Mouse (Mus musculus): ENCODE measurements around the gene Galnt7. TPM values are rescaled to one million over a fixed set of nuclear protein-coding genes. Genes with fewer than 3 reads are reported as not detected.
"Not testable (repeated sequence)": the region's sequence is repeated elsewhere in the genome, so short reads cannot be mapped to it uniquely, and the experiment has no call there.

Galnt7 gene
- polyA plus RNA-seq, 1 experiment from 2014 or later = 7.5 TPM

DNA sequence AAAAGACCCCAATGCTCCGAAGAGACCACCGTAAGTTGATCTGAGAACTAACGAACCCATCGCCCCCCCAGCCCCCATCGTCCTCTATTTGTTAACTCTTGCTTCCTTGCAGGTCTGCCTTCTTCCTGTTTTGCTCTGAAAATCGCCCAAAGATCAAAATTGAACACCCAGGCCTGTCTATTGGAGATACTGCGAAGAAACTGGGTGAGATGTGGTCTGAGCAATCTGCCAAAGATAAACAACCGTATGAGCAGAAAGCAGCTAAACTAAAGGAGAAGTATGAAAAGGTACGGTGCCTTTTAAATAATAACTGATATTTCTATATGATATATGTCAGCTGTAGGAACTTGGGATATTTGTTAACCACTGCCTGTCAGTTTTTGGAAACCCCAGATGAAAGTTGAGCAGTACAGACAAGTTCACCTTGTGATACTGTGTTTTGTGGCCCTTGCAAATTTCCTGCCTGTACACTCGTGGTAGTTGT lies 139.6 kb downstream of the Galnt7 start:
- Histone ChIP-seq H3K9ac (peak overlapping the region; percentile 100), H3K4me2 (peak overlapping the region; percentile 73), H3K27ac (ENCODE audit: poor library complexity, severe bottlenecking) (peak overlapping the region; percentile 100), H3K36me3 (peaks cover 35% of the 10 kb centered on the region), H3K4me3 (peak overlapping the region; percentile 90)
- H3K4me1 ChIP-seq (replicated peaks); H3K27me3 ChIP-seq (replicated peaks); H3K9me3 ChIP-seq (replicated peaks); ATAC-seq (ENCODE audit: insufficient number of reproducible peaks, low FRiP score): not testable (repeated sequence)
- WGBS = 15% methylated on average over 10 of the region's 10 CpGs

GRCm38 (mm10) chr8:57512141-57513056 lies 140.4 kb downstream of the Galnt7 start:
- Histone ChIP-seq H3K9ac (peak overlapping the region; percentile 100), H3K27me3 (replicated peaks) (no peaks in the 10 kb centered on the region), H3K4me1 (replicated peaks) (peaks cover 7% of the 10 kb centered on the region), H3K9me3 (replicated peaks) (no peaks in the 10 kb centered on the region), H3K36me3 (peaks cover 29% of the 10 kb centered on the region), H3K27ac (ENCODE audit: poor library complexity, severe bottlenecking) (peak overlapping the region; percentile 100), H3K4me3 (peak overlapping the region; percentile 90), H3K4me2 (peak overlapping the region; percentile 73)
- ATAC-seq (ENCODE audit: insufficient number of reproducible peaks, low FRiP score) = peak; percentile 60
- 1% methylated on average over 88 of the region's 96 CpGs for WGBS

DNA sequence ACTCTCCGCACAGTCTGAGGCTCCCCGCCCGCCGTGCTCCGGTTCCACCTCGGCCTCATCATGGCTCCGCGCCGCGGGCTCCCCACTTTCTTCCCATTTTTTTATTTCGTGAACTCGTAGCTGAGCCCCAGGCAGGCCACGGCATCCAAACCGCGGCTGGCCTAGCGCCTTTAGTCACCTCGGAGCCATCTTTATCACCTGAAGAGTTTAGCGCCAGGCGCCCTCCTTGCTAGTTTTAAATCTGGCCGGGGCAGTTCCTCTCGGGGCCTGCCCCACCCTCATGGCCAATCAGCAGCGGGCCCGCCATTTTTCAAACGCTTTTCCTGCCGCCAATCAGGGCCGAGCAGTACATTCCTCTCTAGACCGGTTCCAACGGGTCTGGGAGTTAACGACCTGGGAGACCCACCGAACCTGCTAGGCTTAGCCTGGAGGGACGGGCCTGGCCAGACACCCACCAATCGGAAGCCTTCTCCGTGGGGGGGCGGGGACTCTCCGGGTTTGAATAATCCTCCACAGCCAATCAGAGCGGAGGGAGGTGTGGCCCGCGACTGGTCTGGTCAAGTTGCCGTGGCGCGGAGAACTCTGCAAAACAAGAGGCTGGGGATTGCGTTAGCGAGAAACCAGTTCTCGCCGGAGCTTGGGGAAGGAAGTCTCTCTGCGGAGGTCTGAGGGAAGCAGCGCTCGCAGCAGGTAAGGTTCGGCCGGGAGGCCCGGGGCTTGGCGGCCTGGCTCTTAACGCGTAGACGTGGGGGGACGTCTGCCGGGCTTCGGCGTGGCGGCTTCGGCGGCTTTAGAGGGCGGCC lies 141.3 kb downstream of the Galnt7 start, which contains the start of gene Hmgb2:
TSS of gene Hmgb2 (plus strand) at position 592 of the 803 bp plus-strand sequence.
- H3K36me3 ChIP-seq = peaks cover 28% of the 10 kb centered on the region
- H3K27me3 ChIP-seq (replicated peaks) = no peaks in the 10 kb centered on the region
- under 1% methylated on average over 63 of the region's 63 CpGs for WGBS
- peaks cover 7% of the 10 kb centered on the region for H3K4me1 ChIP-seq (replicated peaks)
- peak within 1 kb of the TSS; percentile 90 for H3K4me3 ChIP-seq
- H3K9ac ChIP-seq = peak within 1 kb of the TSS; percentile 100
- H3K4me2 ChIP-seq = peak within 1 kb of the TSS; percentile 93
- H3K9me3 ChIP-seq (replicated peaks) = no peaks in the 10 kb centered on the region
- H3K27ac ChIP-seq (ENCODE audit: poor library complexity, severe bottlenecking) = peak within 1 kb of the TSS; percentile 100
- peak; percentile 100 for ATAC-seq (ENCODE audit: insufficient number of reproducible peaks, low FRiP score)

GRCm38 (mm10) chr8:57510791-57511315 lies 142.0 kb downstream of the Galnt7 start:
- Histone ChIP-seq H3K4me3 (peak overlapping the region; percentile 90), H3K9me3 (replicated peaks) (no peaks in the 10 kb centered on the region), H3K4me1 (replicated peaks) (peaks cover 7% of the 10 kb centered on the region), H3K27ac (ENCODE audit: poor library complexity, severe bottlenecking) (peak overlapping the region; percentile 88), H3K27me3 (replicated peaks) (no peaks in the 10 kb centered on the region), H3K9ac (peak overlapping the region; percentile 95), H3K4me2 (peak overlapping the region; percentile 93), H3K36me3 (peaks cover 22% of the 10 kb centered on the region)
- 2% methylated on average over 31 of the region's 31 CpGs for WGBS
- ATAC-seq (ENCODE audit: insufficient number of reproducible peaks, low FRiP score) = no peak

- Histone ChIP-seq H3K27me3 (replicated peaks) (no peaks in the 10 kb centered on the region), H3K4me3 (no peak overlapping the region), H3K36me3 (peaks cover 12% of the 10 kb centered on the region), H3K4me1 (replicated peaks) (peaks cover 7% of the 10 kb centered on the region), H3K9ac (no peak overlapping the region), H3K9me3 (replicated peaks) (no peaks in the 10 kb centered on the region), H3K4me2 (no peak overlapping the region), H3K27ac (ENCODE audit: poor library complexity, severe bottlenecking) (no peak overlapping the region)
- WGBS = 78% methylated on average over 4 of the region's 4 CpGs
- ATAC-seq (ENCODE audit: insufficient number of reproducible peaks, low FRiP score) = no peak
These were observed 144.2 kb downstream of the Galnt7 start for GRCm38 (mm10) chr8:57508657-57509056.

GRCm38 (mm10) chr8:57507556-57508063 lies 145.2 kb downstream of the Galnt7 start:
- peaks cover 6% of the 10 kb centered on the region for H3K36me3 ChIP-seq
- no peak overlapping the region for H3K4me3 ChIP-seq
- no peak overlapping the region for H3K9ac ChIP-seq
- 81% methylated on average over 4 of the region's 4 CpGs for WGBS
- H3K27me3 ChIP-seq (replicated peaks) = no peaks in the 10 kb centered on the region
- H3K4me1 ChIP-seq (replicated peaks) = peaks cover 4% of the 10 kb centered on the region
- H3K9me3 ChIP-seq (replicated peaks) = peaks cover 3% of the 10 kb centered on the region; the same call in 1 of the 2 replicates
- no peak for ATAC-seq (ENCODE audit: insufficient number of reproducible peaks, low FRiP score)
- no peak overlapping the region for H3K4me2 ChIP-seq
- no peak overlapping the region for H3K27ac ChIP-seq (ENCODE audit: poor library complexity, severe bottlenecking)

DNA sequence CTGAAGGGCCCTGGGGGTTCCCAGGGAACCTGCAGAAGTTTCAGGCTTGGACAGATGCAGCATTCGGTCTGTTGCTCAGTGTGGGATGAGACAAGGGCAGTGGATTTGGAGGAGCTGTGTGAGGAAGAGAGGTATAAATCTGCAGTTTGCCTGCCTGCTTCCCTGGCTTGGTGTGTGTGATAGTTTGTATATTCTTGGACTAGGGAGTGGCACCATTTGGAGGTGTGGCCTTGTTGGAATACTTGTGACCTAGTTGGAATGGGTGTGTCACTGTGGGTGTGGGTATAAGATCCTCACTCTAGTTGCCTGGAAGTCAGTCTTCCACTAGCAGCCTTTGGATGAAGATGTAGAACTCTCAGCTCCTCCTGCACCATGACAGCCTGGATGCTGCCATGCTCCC lies 147.3 kb downstream of the Galnt7 start:
- not testable (repeated sequence) for H3K9ac ChIP-seq; H3K27ac ChIP-seq (ENCODE audit: poor library complexity, severe bottlenecking)

GRCm38 (mm10) chr8:57503641-57504040 lies 149.2 kb downstream of the Galnt7 start:
- H3K4me3 ChIP-seq = no peak overlapping the region
- peaks cover 7% of the 10 kb centered on the region; the same call in 1 of the 2 replicates for H3K4me1 ChIP-seq (replicated peaks)
- H3K27me3 ChIP-seq (replicated peaks) = no peaks in the 10 kb centered on the region
- WGBS = 52% methylated on average over 5 of the region's 5 CpGs
- ATAC-seq (ENCODE audit: insufficient number of reproducible peaks, low FRiP score) = no peak
- H3K9me3 ChIP-seq (replicated peaks) = peaks cover 3% of the 10 kb centered on the region; the same call in 1 of the 2 replicates
- no peak overlapping the region for H3K9ac ChIP-seq
- no peak overlapping the region for H3K4me2 ChIP-seq
- H3K36me3 ChIP-seq = peaks cover 6% of the 10 kb centered on the region
- H3K27ac ChIP-seq (ENCODE audit: poor library complexity, severe bottlenecking) = no peak overlapping the region

More for the DNA sequence above, 147.3 kb downstream of the Galnt7 start:
- not testable (repeated sequence) for ATAC-seq (ENCODE audit: insufficient number of reproducible peaks, low FRiP score); H3K4me3 ChIP-seq; H3K27me3 ChIP-seq (replicated peaks); H3K4me2 ChIP-seq; H3K4me1 ChIP-seq (replicated peaks); H3K9me3 ChIP-seq (replicated peaks); H3K36me3 ChIP-seq
- WGBS = 69% methylated on average over 1 of the region's 1 CpGs

DNA sequence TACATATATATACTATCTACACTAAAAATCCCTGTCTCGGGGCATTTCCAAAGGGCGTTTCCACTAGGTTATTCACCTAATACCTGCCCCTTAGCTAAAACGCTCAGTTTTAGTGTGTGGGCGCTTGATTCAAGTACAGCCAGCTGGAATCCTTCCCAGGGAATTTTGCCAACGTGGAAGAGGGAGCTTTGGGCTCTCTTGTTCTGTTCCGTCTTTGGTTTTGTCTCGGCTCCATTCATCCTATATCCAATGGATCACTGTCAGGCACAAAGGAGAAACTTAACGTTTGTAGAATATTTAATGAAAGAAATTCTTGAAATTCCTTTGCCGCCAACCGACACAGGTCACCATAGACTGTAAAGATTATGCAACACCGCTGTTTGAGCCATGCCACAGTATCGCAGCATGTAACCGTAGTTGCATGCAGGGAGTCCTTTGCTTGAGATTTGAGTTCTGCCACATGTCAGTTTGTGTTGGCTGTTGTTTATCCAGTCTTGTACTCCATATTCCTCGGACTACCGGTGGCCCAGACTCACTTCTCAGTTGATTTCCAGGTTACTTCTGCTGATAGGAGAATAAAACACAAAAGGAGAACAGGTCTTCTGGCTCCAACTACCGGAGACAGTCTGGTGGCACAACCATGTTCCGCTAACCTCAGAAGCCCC lies 153.9 kb downstream of the Galnt7 start:
- Histone ChIP-seq H3K4me3 (no peak overlapping the region), H3K4me1 (replicated peaks) (peaks cover 10% of the 10 kb centered on the region; the same call in 1 of the 2 replicates), H3K27me3 (replicated peaks) (no peaks in the 10 kb centered on the region), H3K27ac (ENCODE audit: poor library complexity, severe bottlenecking) (no peak overlapping the region), H3K9ac (no peak overlapping the region), H3K36me3 (peaks cover 10% of the 10 kb centered on the region), H3K4me2 (no peak overlapping the region), H3K9me3 (replicated peaks) (peaks cover 3% of the 10 kb centered on the region; the same call in 1 of the 2 replicates)
- ATAC-seq (ENCODE audit: insufficient number of reproducible peaks, low FRiP score) = no peak
- 63% methylated on average over 17 of the region's 17 CpGs for WGBS

- no peak overlapping the region for H3K27ac ChIP-seq (ENCODE audit: poor library complexity, severe bottlenecking)
- no peak overlapping the region for H3K9ac ChIP-seq
- H3K36me3 ChIP-seq = peaks cover 10% of the 10 kb centered on the region
- peaks cover 10% of the 10 kb centered on the region; the same call in 1 of the 2 replicates for H3K4me1 ChIP-seq (replicated peaks)
- no peak overlapping the region for H3K4me2 ChIP-seq
- no peak for ATAC-seq (ENCODE audit: insufficient number of reproducible peaks, low FRiP score)
- H3K4me3 ChIP-seq = no peak overlapping the region
- WGBS = 74% methylated on average over 8 of the region's 8 CpGs
- H3K9me3 ChIP-seq (replicated peaks) = peaks cover 3% of the 10 kb centered on the region; the same call in 1 of the 2 replicates
- no peaks in the 10 kb centered on the region for H3K27me3 ChIP-seq (replicated peaks)
These were observed 154.4 kb downstream of the Galnt7 start for GRCm38 (mm10) chr8:57498494-57498846.
